Mouse (Mus musculus): Measurements from ENCODE around the gene Utf1. TPM values are rescaled to one million over a fixed set of nuclear protein-coding genes. Genes with fewer than 3 reads are reported as not detected.
A peak's percentile ranks its signal among the peaks of the same experiment; 100 is the strongest.

The Utf1 gene
- total RNA-seq (2012; rRNA removed) = 147 and 174 TPM in 2 replicates

GRCm38 (mm10) chr7:139943674-139944281 lies at the start of gene Utf1:
Gene Utf1, plus strand, starts transcription at chr7:139943789.
- Histone ChIP-seq H3K4me1 (ENCODE audit: control insufficient read depth in 2 of 2, insufficient read depth in 2 of 2, low read length in 2 of 2, poor library complexity in 1 of 2) (peaks cover 3 to 26% of the 10 kb centered on the region in 2 experiments; a peak in 3 of 4 replicates), H3K4me3 (ENCODE audit: insufficient read depth in 1 of 2, low read depth in 1 of 2, low read length in 2 of 2, poor library complexity in 1 of 2, severe bottlenecking in 1 of 2) (peak within 1 kb of the TSS; percentile 85 to 93), H3K27ac (ENCODE audit: insufficient read depth, low read depth, low read length, poor library complexity, severe bottlenecking) (peak within 1 kb of the TSS; percentile 94), H3K9ac (ENCODE audit: insufficient read depth, low read depth, low read length, poor library complexity, severe bottlenecking) (peak within 1 kb of the TSS; percentile 95), H3K9me3 (ENCODE audit: control insufficient read depth, insufficient read depth, low read depth, low read length) (no peaks in the 10 kb centered on the region), H3K36me3 (ENCODE audit: control insufficient read depth, insufficient read depth, low read length, poor library complexity, severe bottlenecking) (peaks cover 19% of the 10 kb centered on the region)
- in situ Hi-C loops (cut with MboI; ENCODE audit: low sequenced_read_pairs in 2 of 2, unreplicated experiment in 2 of 2) = no loop called here
- DNase-seq (ENCODE audit: low read depth, low spot score) = peak; percentile 90
- TF ChIP-seq ZNF384 (IDR thresholded peaks at IDR 0.05; ENCODE audit: low read depth, low read length) (no peak), MAFK (IDR thresholded peaks at IDR 0.05; ENCODE audit: insufficient read depth, low read depth, low read length) (no peak), HCFC1 (IDR thresholded peaks at IDR 0.05; ENCODE audit: borderline replicate concordance, insufficient read depth, low read length) (0 out of 2 replicates have a peak, but pooled peaks have one; percentile 22), ZC3H11A (IDR thresholded peaks at IDR 0.05; ENCODE audit: borderline replicate concordance, low read depth, low read length) (no peak), CHD2 (IDR thresholded peaks at IDR 0.05; ENCODE audit: low read depth, low read length) (no peak)

- H3K36me3 ChIP-seq (ENCODE audit: control insufficient read depth, insufficient read depth, low read length, poor library complexity, severe bottlenecking) = no peaks in the 10 kb centered on the region
- H3K9ac ChIP-seq (ENCODE audit: insufficient read depth, low read depth, low read length, poor library complexity, severe bottlenecking) = peak within 1 kb of the TSS; percentile 13; the same call in 1 of the 2 replicates
- in situ Hi-C loops (cut with MboI; ENCODE audit: low sequenced_read_pairs in 2 of 2, unreplicated experiment in 2 of 2) = no loop called here
- H3K9me3 ChIP-seq (ENCODE audit: control insufficient read depth, insufficient read depth, low read depth, low read length) = no peaks in the 10 kb centered on the region
- DNase-seq (ENCODE audit: low read depth, low spot score) = no peak
- no peak within 1 kb of the TSS for H3K27ac ChIP-seq (ENCODE audit: insufficient read depth, low read depth, low read length, poor library complexity, severe bottlenecking)
- peak within 1 kb of the TSS; percentile 67 to 76 for H3K4me3 ChIP-seq (ENCODE audit: insufficient read depth in 1 of 2, low read depth in 1 of 2, low read length in 2 of 2, poor library complexity in 1 of 2, severe bottlenecking in 1 of 2)
- TF ChIP-seq ZNF384 (IDR thresholded peaks at IDR 0.05; ENCODE audit: low read depth, low read length) (no peak), CHD2 (IDR thresholded peaks at IDR 0.05; ENCODE audit: low read depth, low read length) (no peak), MAFK (IDR thresholded peaks at IDR 0.05; ENCODE audit: insufficient read depth, low read depth, low read length) (no peak), HCFC1 (IDR thresholded peaks at IDR 0.05; ENCODE audit: borderline replicate concordance, insufficient read depth, low read length) (no peak), ZC3H11A (IDR thresholded peaks at IDR 0.05; ENCODE audit: borderline replicate concordance, low read depth, low read length) (no peak)
- H3K4me1 ChIP-seq (ENCODE audit: control insufficient read depth in 2 of 2, insufficient read depth in 2 of 2, low read length in 2 of 2, poor library complexity in 1 of 2) = no peaks in the 10 kb centered on the region
These were observed 48.7 kb upstream of the Utf1 start, which contains the start of gene Kndc1 for GRCm38 (mm10) chr7:139894655-139895557. Gene Kndc1, plus strand, starts transcription at chr7:139894696.

- Histone ChIP-seq H3K27ac (ENCODE audit: insufficient read depth, low read depth, low read length, poor library complexity, severe bottlenecking) (no peak overlapping the region), H3K9me3 (ENCODE audit: control insufficient read depth, insufficient read depth, low read depth, low read length) (no peaks in the 10 kb centered on the region), H3K4me1 (ENCODE audit: control insufficient read depth in 2 of 2, insufficient read depth in 2 of 2, low read length in 2 of 2, poor library complexity in 1 of 2) (no peaks in the 10 kb centered on the region), H3K36me3 (ENCODE audit: control insufficient read depth, insufficient read depth, low read length, poor library complexity, severe bottlenecking) (no peaks in the 10 kb centered on the region), H3K4me3 (ENCODE audit: insufficient read depth in 1 of 2, low read depth in 1 of 2, low read length in 2 of 2, poor library complexity in 1 of 2, severe bottlenecking in 1 of 2) (no peak overlapping the region), H3K9ac (ENCODE audit: insufficient read depth, low read depth, low read length, poor library complexity, severe bottlenecking) (no peak overlapping the region)
- TF ChIP-seq ZC3H11A (IDR thresholded peaks at IDR 0.05; ENCODE audit: borderline replicate concordance, low read depth, low read length) = no peak
- no peak for TF ChIP-seq ZNF384 (IDR thresholded peaks at IDR 0.05; ENCODE audit: low read depth, low read length)
- no peak for TF ChIP-seq HCFC1 (IDR thresholded peaks at IDR 0.05; ENCODE audit: borderline replicate concordance, insufficient read depth, low read length)
- TF ChIP-seq CHD2 (IDR thresholded peaks at IDR 0.05; ENCODE audit: low read depth, low read length) = no peak
- TF ChIP-seq MAFK (IDR thresholded peaks at IDR 0.05; ENCODE audit: insufficient read depth, low read depth, low read length) = no peak
- in situ Hi-C loops (cut with MboI; ENCODE audit: low sequenced_read_pairs in 2 of 2, unreplicated experiment in 2 of 2) = no loop called here
- DNase-seq (ENCODE audit: low read depth, low spot score) = no peak
These were observed 47.3 kb upstream of the Utf1 start for GRCm38 (mm10) chr7:139896271-139896670.

GRCm38 (mm10) chr7:139896796-139897195 lies 46.8 kb upstream of the Utf1 start:
- Histone ChIP-seq H3K9ac (ENCODE audit: insufficient read depth, low read depth, low read length, poor library complexity, severe bottlenecking) (no peak overlapping the region), H3K9me3 (ENCODE audit: control insufficient read depth, insufficient read depth, low read depth, low read length) (no peaks in the 10 kb centered on the region), H3K4me3 (ENCODE audit: insufficient read depth in 1 of 2, low read depth in 1 of 2, low read length in 2 of 2, poor library complexity in 1 of 2, severe bottlenecking in 1 of 2) (no peak overlapping the region), H3K4me1 (ENCODE audit: control insufficient read depth in 2 of 2, insufficient read depth in 2 of 2, low read length in 2 of 2, poor library complexity in 1 of 2) (no peaks in the 10 kb centered on the region), H3K27ac (ENCODE audit: insufficient read depth, low read depth, low read length, poor library complexity, severe bottlenecking) (no peak overlapping the region), H3K36me3 (ENCODE audit: control insufficient read depth, insufficient read depth, low read length, poor library complexity, severe bottlenecking) (no peaks in the 10 kb centered on the region)
- in situ Hi-C loops (cut with MboI; ENCODE audit: low sequenced_read_pairs in 2 of 2, unreplicated experiment in 2 of 2) = no loop called here
- DNase-seq (ENCODE audit: low read depth, low spot score) = no peak
- TF ChIP-seq MAFK (IDR thresholded peaks at IDR 0.05; ENCODE audit: insufficient read depth, low read depth, low read length) (no peak), CHD2 (IDR thresholded peaks at IDR 0.05; ENCODE audit: low read depth, low read length) (no peak), ZC3H11A (IDR thresholded peaks at IDR 0.05; ENCODE audit: borderline replicate concordance, low read depth, low read length) (no peak), ZNF384 (IDR thresholded peaks at IDR 0.05; ENCODE audit: low read depth, low read length) (no peak), HCFC1 (IDR thresholded peaks at IDR 0.05; ENCODE audit: borderline replicate concordance, insufficient read depth, low read length) (no peak)
